Mouse (Mus musculus): ENCODE results near the gene Cacna1h. TPM values are rescaled to one million over a fixed set of nuclear protein-coding genes. Genes with fewer than 3 reads are reported as not detected.
A peak's percentile ranks its signal among the peaks of the same experiment; 100 is the strongest.

The Cacna1h gene
- polyA plus RNA-seq, 1 experiment from 2014 or later, result 11.1 TPM

DNA sequence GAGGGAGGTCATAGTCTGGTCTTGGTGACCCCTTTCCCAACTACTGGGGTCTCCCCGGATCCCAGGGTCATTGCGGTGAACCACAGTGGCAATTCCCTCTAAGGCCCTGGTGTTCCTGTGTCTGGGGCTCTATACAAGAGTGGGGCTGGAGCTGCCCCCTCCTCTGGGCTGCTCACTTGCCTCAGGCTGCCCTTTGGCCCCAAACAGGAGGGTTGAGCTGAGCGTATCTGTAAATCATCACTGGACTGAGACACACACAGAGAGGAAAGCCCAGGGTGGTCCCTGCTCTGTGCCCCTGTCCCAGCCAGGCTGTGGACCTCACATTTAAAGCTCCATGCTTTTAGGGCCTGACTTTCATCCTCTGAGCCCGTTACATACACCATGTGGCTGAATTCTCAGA lies 95.4 kb downstream of the Cacna1h start:
- 85% methylated on average over 4 of the region's 4 CpGs for WGBS
- no peak for DNase-seq (ENCODE audit: low spot score)
- no peak overlapping the region for H3K4me3 ChIP-seq
- peaks cover 8% of the 10 kb centered on the region for H3K4me1 ChIP-seq
- H3K27me3 ChIP-seq (ENCODE audit: insufficient read depth, poor library complexity, severe bottlenecking), result peaks cover 17% of the 10 kb centered on the region
- H3K36me3 ChIP-seq, result no peaks in the 10 kb centered on the region
- no peaks in the 10 kb centered on the region for H3K9me3 ChIP-seq
- H3K27ac ChIP-seq, result no peak overlapping the region

DNA sequence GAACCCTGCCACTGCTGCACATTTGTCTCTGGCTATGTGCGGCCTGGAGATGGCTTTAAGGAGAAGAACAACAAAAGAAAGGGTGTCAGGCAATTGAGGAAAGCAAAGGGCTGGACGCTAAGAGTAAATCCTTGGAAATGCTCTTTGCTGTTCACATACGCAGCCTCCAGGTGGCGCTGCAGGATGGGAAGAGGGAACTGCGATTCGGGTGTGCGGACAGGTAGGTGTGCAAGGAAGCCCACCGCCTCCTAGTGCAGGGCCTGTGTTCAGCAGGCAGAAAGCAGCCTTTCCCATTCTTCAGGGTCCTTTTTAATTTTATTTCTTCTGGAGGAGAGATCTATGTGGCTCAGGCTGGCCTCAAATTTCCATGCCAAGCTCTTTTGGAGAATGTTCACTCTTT lies 99.6 kb downstream of the Cacna1h start:
- 3% methylated on average over 8 of the region's 8 CpGs for WGBS
- H3K27me3 ChIP-seq (ENCODE audit: insufficient read depth, poor library complexity, severe bottlenecking), result peaks cover 43% of the 10 kb centered on the region
- peak; percentile 83 for DNase-seq (ENCODE audit: low spot score)
- H3K27ac ChIP-seq, result no peak overlapping the region
- H3K36me3 ChIP-seq, result no peaks in the 10 kb centered on the region
- H3K9me3 ChIP-seq, result no peaks in the 10 kb centered on the region
- no peak overlapping the region for H3K4me3 ChIP-seq
- no peaks in the 10 kb centered on the region for H3K4me1 ChIP-seq

DNA sequence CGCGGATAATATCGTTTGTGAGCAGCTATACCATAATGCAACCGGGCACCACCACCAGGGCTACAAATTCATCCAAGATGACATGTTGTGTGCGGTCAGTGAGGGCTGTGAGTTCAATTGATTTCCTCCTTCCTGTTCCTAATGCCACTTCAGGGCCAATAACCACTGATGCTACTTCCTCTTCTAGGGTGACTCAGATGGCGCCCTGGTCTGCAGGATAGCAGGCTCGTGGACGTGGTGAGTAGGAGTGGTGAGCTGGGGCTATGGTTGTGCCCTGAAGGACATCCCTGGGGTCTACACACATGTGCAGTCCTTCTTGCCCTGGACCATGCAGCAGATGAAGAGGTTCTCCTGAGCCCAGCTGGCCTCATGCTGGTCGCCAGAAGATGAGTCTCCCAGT lies 101.3 kb downstream of the Cacna1h start:
- Histone ChIP-seq H3K27me3 (ENCODE audit: insufficient read depth, poor library complexity, severe bottlenecking) (peaks cover 46% of the 10 kb centered on the region), H3K27ac (no peak overlapping the region), H3K9me3 (no peaks in the 10 kb centered on the region), H3K4me3 (no peak overlapping the region), H3K36me3 (no peaks in the 10 kb centered on the region), H3K4me1 (no peaks in the 10 kb centered on the region)
- no peak for DNase-seq (ENCODE audit: low spot score)
- WGBS, result 59% methylated on average over 9 of the region's 9 CpGs

Other genes with a start within 250 kb of the Cacna1h start
- 27.3 and 34.6 TPM in 2 replicates for gene BC003965, start 249.2 kb downstream of the Cacna1h start, polyA plus RNA-seq (2016; fragmentation: Nextera tagmentation; extraction: Ambion mirVana)
- 6.5 and 7.4 TPM in 2 replicates for gene Unkl, start 245.4 kb downstream of the Cacna1h start, polyA plus RNA-seq (2016; fragmentation: Nextera tagmentation; extraction: Ambion mirVana)
- gene Gnptg, start 193.7 kb downstream of the Cacna1h start, polyA plus RNA-seq (2016; fragmentation: Nextera tagmentation; extraction: Ambion mirVana), result 31.2 and 36.7 TPM in 2 replicates
- gene Tsr3, start 193.6 kb downstream of the Cacna1h start, polyA plus RNA-seq (2016; fragmentation: Nextera tagmentation; extraction: Ambion mirVana), result 44.9 and 58.4 TPM in 2 replicates
- 0.54 and 1.3 TPM in 2 replicates for gene Baiap3, start 177.4 kb downstream of the Cacna1h start, polyA plus RNA-seq (2016; fragmentation: Nextera tagmentation; extraction: Ambion mirVana)
- gene Ube2i, start 159.2 kb downstream of the Cacna1h start, polyA plus RNA-seq (2016; fragmentation: Nextera tagmentation; extraction: Ambion mirVana), result 528 and 716 TPM in 2 replicates
- gene Prss34, start 135.4 kb downstream of the Cacna1h start, polyA plus RNA-seq (2016; fragmentation: Nextera tagmentation; extraction: Ambion mirVana), result not detected in 2 replicates
- gene Prss28, start 125.1 kb downstream of the Cacna1h start, polyA plus RNA-seq (2016; fragmentation: Nextera tagmentation; extraction: Ambion mirVana), result not detected in 2 replicates
- not detected in 2 replicates for gene Prss29, start 115.1 kb downstream of the Cacna1h start, polyA plus RNA-seq (2016; fragmentation: Nextera tagmentation; extraction: Ambion mirVana)
- gene Tpsab1, start 88.2 kb downstream of the Cacna1h start, polyA plus RNA-seq (2016; fragmentation: Nextera tagmentation; extraction: Ambion mirVana), result not detected in 2 replicates
- not detected in 2 replicates for gene Tpsb2, start 67.5 kb downstream of the Cacna1h start, polyA plus RNA-seq (2016; fragmentation: Nextera tagmentation; extraction: Ambion mirVana)
- gene Tpsg1, start 64.5 kb downstream of the Cacna1h start, polyA plus RNA-seq (2016; fragmentation: Nextera tagmentation; extraction: Ambion mirVana), result 0.54 TPM in 1 of 2 replicates, not detected in the other
- gene Tekt4, start 20.8 kb upstream of the Cacna1h start, polyA plus RNA-seq (2016; fragmentation: Nextera tagmentation; extraction: Ambion mirVana), result 0.55 and 0.84 TPM in 2 replicates
- 1.1 and 1.5 TPM in 2 replicates for gene Sstr5, start 63.5 kb upstream of the Cacna1h start, polyA plus RNA-seq (2016; fragmentation: Nextera tagmentation; extraction: Ambion mirVana)
- 2.0 and 3.6 TPM in 2 replicates for gene Sox8, start 136.9 kb upstream of the Cacna1h start, polyA plus RNA-seq (2016; fragmentation: Nextera tagmentation; extraction: Ambion mirVana)
- 36.8 and 43.1 TPM in 2 replicates for gene Lmf1, start 145.3 kb upstream of the Cacna1h start, polyA plus RNA-seq (2016; fragmentation: Nextera tagmentation; extraction: Ambion mirVana)